Mouse (Mus musculus) C2C12 (cell line): Measurements from ENCODE around the gene Lipn.

Experiments used
- CEBPB ChIP-seq: IDR thresholded peaks from one replicate; pipeline ENCODE4 v1.6.1; 2011; ENCODE audit warnings: low read depth, mild to moderate bottlenecking, control low read depth, moderate library complexity
- CTCF ChIP-seq: IDR thresholded peaks from one replicate; pipeline ENCODE4 v1.5.1; 2011; ENCODE audit not compliant: control insufficient read depth, insufficient read depth, insufficient read length
- MAX ChIP-seq: IDR thresholded peaks from one replicate; pipeline ENCODE4 v1.6.1; 2011; ENCODE audit warnings: mild to moderate bottlenecking, control low read depth
- MYOD1 ChIP-seq: IDR thresholded peaks from one replicate; pipeline ENCODE4 v1.6.1; 2011; ENCODE audit warnings: low read depth; ENCODE audit not compliant: control insufficient read depth, insufficient read length
- MYOG ChIP-seq: IDR thresholded peaks from one replicate; pipeline ENCODE4 v1.6.1; 2011; ENCODE audit not compliant: control insufficient read depth, insufficient read length; ENCODE audit errors: extremely low read depth
- USF1 ChIP-seq: IDR thresholded peaks from one replicate; pipeline ENCODE4 v1.6.1; 2011; ENCODE audit warnings: low read depth, mild to moderate bottlenecking, control low read depth, moderate library complexity

DNA sequence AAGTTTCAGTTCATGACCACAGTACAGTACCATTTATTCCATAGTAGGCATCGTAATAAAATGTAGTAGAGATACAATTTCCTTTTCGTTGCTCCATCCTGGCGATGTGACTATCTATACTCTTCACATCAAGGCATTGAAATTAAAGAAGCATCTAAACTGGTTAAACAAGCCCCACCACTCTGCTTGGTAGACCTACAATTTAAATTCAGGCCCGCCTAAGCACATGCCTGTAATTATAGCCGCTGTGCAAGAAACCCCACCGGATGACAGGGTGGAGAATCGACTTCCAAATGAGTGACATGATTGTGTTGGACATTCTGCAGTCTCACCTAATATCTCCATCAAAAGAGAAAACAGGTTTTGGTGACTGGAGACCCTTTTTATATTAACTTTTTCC, 34.7 kb downstream of the Lipn start:
- TF ChIP-seq CEBPB (no peak), MYOD1 (no peak), CTCF (no peak), USF1 (no peak), MAX (no peak), MYOG (no peak)
